22 mouse cellular contexts compared by ENCODE assay signal in genomic region chr5:134936051-134936450, GRCm38 (mm10). TPM values are rescaled to one million over a fixed set of nuclear protein-coding genes. Genes with fewer than 3 reads are reported as not detected.
DNase-seq lines count a peak whose midpoint lies in the region; ATAC-seq and TF ChIP-seq lines count a peak whose summit lies in the region.
"Had no signal": no experiment of that assay in that cellular context is flagged by ENCODE, and none has a peak within 500 bp of the region (broad histone marks: within the 10 kb centered on the region; RNA-seq: fewer than 3 reads in every experiment).

No protein-coding gene starts in this region.

- H3K9ac ChIP-seq in ES-Bruce4 (ENCODE audit: low read depth, poor library complexity, severe bottlenecking) = no peak overlapping the region
- no peak overlapping the region for H3K9ac ChIP-seq in stomach, embryonic 16.5 days (ENCODE audit: low read length)
- H3K9ac ChIP-seq: embryonic facial prominence, embryonic 13.5 days; forebrain, embryonic 12.5 days; heart, embryonic 13.5 days; hindbrain, embryonic 12.5 days had no signal

- no peak for TF ChIP-seq POLR2A in ES-Bruce4 (IDR thresholded peaks at IDR 0.05; ENCODE audit: insufficient read depth, low read length)

- H3K4me2 ChIP-seq in stomach, embryonic 16.5 days (ENCODE audit: low read depth, low read length) = no peak overlapping the region
- H3K4me2 ChIP-seq: embryonic facial prominence, embryonic 13.5 days; forebrain, embryonic 12.5 days; heart, embryonic 13.5 days; hindbrain, embryonic 12.5 days had no signal

- H3K36me3 ChIP-seq in ES-Bruce4 (ENCODE audit: control insufficient read depth, insufficient read depth, low read length, poor library complexity, severe bottlenecking) = peaks cover 30% of the 10 kb centered on the region
- H3K36me3 ChIP-seq in stomach, embryonic 16.5 days (ENCODE audit: control insufficient read depth, insufficient read depth, low read length) = no peaks in the 10 kb centered on the region
- H3K36me3 ChIP-seq: forebrain, embryonic 12.5 days; heart, embryonic 13.5 days; hindbrain, embryonic 12.5 days had no signal

- peak overlapping the region; percentile 90 for H3K27ac ChIP-seq in ES-Bruce4 (ENCODE audit: insufficient read depth, low read length)
- peak overlapping the region; percentile 55; the same call in 1 of the 2 replicates for H3K27ac ChIP-seq in stomach, embryonic 16.5 days (ENCODE audit: low read length)
- H3K27ac ChIP-seq: embryonic facial prominence, embryonic 13.5 days; forebrain, embryonic 12.5 days; gastrocnemius, adult 2 months; heart, embryonic 13.5 days; hindbrain, embryonic 12.5 days had no signal

- H3K9me3 ChIP-seq in ES-Bruce4 (replicated peaks; ENCODE audit: control insufficient read depth, insufficient read depth, low read length, poor library complexity, severe bottlenecking) = peaks cover 19% of the 10 kb centered on the region
- no peaks in the 10 kb centered on the region for H3K9me3 ChIP-seq in stomach, embryonic 16.5 days (replicated peaks; ENCODE audit: control insufficient read depth, low read length)
- H3K9me3 ChIP-seq: embryonic facial prominence, embryonic 13.5 days; forebrain, embryonic 12.5 days; heart, embryonic 13.5 days; hindbrain, embryonic 12.5 days had no signal

- peak; percentile 47 for DNase-seq in lung, postnatal 10 days
- no peak for DNase-seq in lung, postnatal 14 days
- peak; percentile 61 for DNase-seq in R1 (ENCODE audit: low read depth, low spot score)
- DNase-seq in right cerebral cortex, postnatal 14 days = no peak
- DNase-seq: adrenal gland, postnatal 14 days; cerebellum, adult 18-20 months; cerebellum, adult 9-11 months; cerebellum, postnatal 36 days; gastrocnemius, adult 2 months; gastrocnemius, postnatal 25 days; heart, postnatal 4 days had no signal

- ATAC-seq in stomach, embryonic 16.5 days (ENCODE audit: insufficient read depth, low FRiP score) = no peak
- ATAC-seq: activated CD4-positive, CD25-positive, alpha-beta regulatory T cell, adult 4 months; forebrain, embryonic 16.5 days; hindbrain, embryonic 16.5 days had no signal

- H3K27me3 ChIP-seq in ES-Bruce4 (ENCODE audit: control insufficient read depth, insufficient read depth, low read length, poor library complexity, severe bottlenecking) = no peaks in the 10 kb centered on the region
- H3K27me3 ChIP-seq in stomach, embryonic 16.5 days (ENCODE audit: control insufficient read depth, insufficient read depth, low read length) = no peaks in the 10 kb centered on the region
- H3K27me3 ChIP-seq: embryonic facial prominence, embryonic 13.5 days; forebrain, embryonic 12.5 days; heart, embryonic 13.5 days; hindbrain, embryonic 12.5 days had no signal

- WGBS in stomach, embryonic 16.5 days = 88% methylated on average over 6 of the region's 6 CpGs

- peaks cover 6% of the 10 kb centered on the region for H3K4me1 ChIP-seq in ES-Bruce4 (ENCODE audit: control insufficient read depth, insufficient read depth, low read length)
- H3K4me1 ChIP-seq in stomach, embryonic 16.5 days (ENCODE audit: control insufficient read depth, insufficient read depth, low read length) = peaks cover 6% of the 10 kb centered on the region; the same call in 1 of the 2 replicates

- TF ChIP-seq CTCF in ES-Bruce4 (IDR thresholded peaks at IDR 0.05; ENCODE audit: low read depth, low read length) = no peak

- no peak overlapping the region for H3K4me3 ChIP-seq in ES-Bruce4 (ENCODE audit: low read depth, low read length)
- H3K4me3 ChIP-seq in stomach, embryonic 16.5 days (replicated peaks; ENCODE audit: low read length) = no peak overlapping the region
- H3K4me3 ChIP-seq: embryonic facial prominence, embryonic 13.5 days; forebrain, embryonic 12.5 days; gastrocnemius, adult 2 months; heart, embryonic 13.5 days; hindbrain, embryonic 12.5 days had no signal

- no peak for TF ChIP-seq EP300 in ES-Bruce4 (IDR thresholded peaks at IDR 0.05; ENCODE audit: insufficient read depth, low read depth, low read length)

RNA-seq across cellular contexts. Expression of gene Mettl27, which starts 3.9 kb away (rescaled TPM):
- 36.3 and 37.5 TPM in 2 replicates for polyA plus RNA-seq in ES-Bruce4 (2011; ENCODE audit: insufficient read depth, insufficient read length, low read depth, missing spikeins)
- 14.1 and 14.8 TPM in 2 replicates for polyA plus RNA-seq in stomach, embryonic 16.5 days (2015; fragmentation: Nextera tagmentation; extraction: Ambion mirVana)

RNA-seq across cellular contexts. Expression of gene Cldn4, which starts 10.7 kb away (rescaled TPM):
- polyA plus RNA-seq in ES-Bruce4 (2011; ENCODE audit: insufficient read depth, insufficient read length, low read depth, missing spikeins) = 259 and 279 TPM in 2 replicates
- polyA plus RNA-seq in stomach, embryonic 16.5 days (2015; fragmentation: Nextera tagmentation; extraction: Ambion mirVana) = 73.1 and 90.8 TPM in 2 replicates
- polyA plus RNA-seq: activated CD4-positive, CD25-positive, alpha-beta regulatory T cell, adult 4 months; forebrain, embryonic 16.5 days; heart, postnatal 0 days; hindbrain, embryonic 16.5 days had no signal

RNA-seq across cellular contexts. Expression of gene Cldn13, which starts 20.7 kb away (rescaled TPM):
- polyA plus RNA-seq in ES-Bruce4 (2011; ENCODE audit: insufficient read depth, insufficient read length, low read depth, missing spikeins) = not detected in 2 replicates
- polyA plus RNA-seq in stomach, embryonic 16.5 days (2015; fragmentation: Nextera tagmentation; extraction: Ambion mirVana) = 8.6 and 13.5 TPM in 2 replicates
- polyA plus RNA-seq: forebrain, embryonic 16.5 days; frontal cortex, adult 2 months; hindbrain, embryonic 16.5 days had no signal

RNA-seq across cellular contexts. Expression of gene Tmem270, which starts 29.5 kb away (rescaled TPM):
- not detected in 2 replicates for polyA plus RNA-seq in ES-Bruce4 (2011; ENCODE audit: insufficient read depth, insufficient read length, low read depth, missing spikeins)
- polyA plus RNA-seq in stomach, embryonic 16.5 days (2015; fragmentation: Nextera tagmentation; extraction: Ambion mirVana) = not detected in 2 replicates
- polyA plus RNA-seq: activated CD4-positive, CD25-positive, alpha-beta regulatory T cell, adult 4 months; embryonic facial prominence, embryonic 13.5 days; forebrain, embryonic 12.5 days; forebrain, embryonic 16.5 days; frontal cortex, adult 2 months; heart, embryonic 13.5 days; heart, postnatal 0 days; hindbrain, embryonic 12.5 days; hindbrain, embryonic 16.5 days had no signal

RNA-seq across cellular contexts. Expression of gene Cldn3, which starts 50.0 kb away (rescaled TPM):
- 22.4 and 26.3 TPM in 2 replicates for polyA plus RNA-seq in ES-Bruce4 (2011; ENCODE audit: insufficient read depth, insufficient read length, low read depth, missing spikeins)
- 83.9 and 89.2 TPM in 2 replicates for polyA plus RNA-seq in stomach, embryonic 16.5 days (2015; fragmentation: Nextera tagmentation; extraction: Ambion mirVana)
- polyA plus RNA-seq: activated CD4-positive, CD25-positive, alpha-beta regulatory T cell, adult 4 months had no signal

Comparison
In these comparisons a context has a peak if more than half of its experiments do, and no peak if none do; other contexts are left out.
1. DNase-seq: peak in lung, postnatal 10 days (single experiment) and R1 (single experiment); none in lung, postnatal 14 days (single experiment) and right cerebral cortex, postnatal 14 days (single experiment).